Mouse (Mus musculus): ENCODE data around the gene Cpxm1. TPM values are rescaled to one million over a fixed set of nuclear protein-coding genes. Genes with fewer than 3 reads are reported as not detected.
"Not testable (repeated sequence)": the region's sequence is repeated elsewhere in the genome, so short reads cannot be mapped to it uniquely, and the experiment has no call there.

Gene Cpxm1
- polyA plus RNA-seq, 1 experiment, result not detected

DNA sequence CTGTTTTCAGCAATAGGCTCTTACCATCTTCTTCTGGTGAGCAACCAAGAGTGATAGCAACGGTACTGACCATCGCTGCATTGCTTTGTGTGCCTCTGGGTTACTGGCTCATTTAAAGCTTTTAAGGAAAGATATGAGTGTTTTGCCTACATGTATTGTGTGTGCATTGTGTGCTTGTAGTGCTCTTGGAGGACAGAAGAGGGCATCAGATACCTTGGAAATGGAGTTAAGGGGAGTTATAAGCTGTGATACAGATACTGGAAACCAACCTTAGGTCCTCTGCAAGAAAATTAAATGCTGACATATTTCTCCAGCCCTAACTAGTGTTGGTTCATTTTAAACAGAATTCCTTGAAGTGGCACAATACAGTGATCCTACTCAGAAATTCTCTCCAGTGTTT lies 8.6 kb downstream of the Cpxm1 start:
- H3K9me3 ChIP-seq (ENCODE audit: control insufficient read depth, low read length), result no peaks in the 10 kb centered on the region
- H3K27me3 ChIP-seq (ENCODE audit: control insufficient read depth), result peaks cover 4% of the 10 kb centered on the region; the same call in 1 of the 2 replicates
- TF ChIP-seq GATA1 (IDR thresholded peaks at IDR 0.05; ENCODE audit: low read length) (no peak), TAL1 (IDR thresholded peaks at IDR 0.05; ENCODE audit: low read length) (no peak)
- no peaks in the 10 kb centered on the region for H3K36me3 ChIP-seq (ENCODE audit: control insufficient read depth)
- no peaks in the 10 kb centered on the region for H3K4me1 ChIP-seq (ENCODE audit: control insufficient read depth)
- no peak overlapping the region for H3K4me3 ChIP-seq (replicated peaks)

DNA sequence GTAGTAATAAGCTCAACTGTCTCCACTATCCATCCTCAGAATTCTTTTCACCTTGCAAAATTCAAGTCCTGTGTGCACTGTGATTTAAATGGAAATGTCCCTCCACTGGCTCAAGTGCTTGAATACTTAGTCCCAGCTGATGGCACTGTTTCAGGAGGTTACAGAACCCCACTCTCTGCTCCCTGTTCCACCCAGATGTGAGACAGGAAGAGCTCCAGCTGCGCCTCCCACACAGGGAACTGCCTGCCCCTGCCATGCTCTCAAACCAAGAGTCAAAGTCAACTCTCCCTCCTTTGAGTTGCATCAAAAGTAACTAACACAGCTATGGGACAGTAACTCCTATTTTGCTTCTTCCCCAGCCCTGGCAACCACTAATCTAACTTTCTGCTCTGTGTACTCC lies 11.2 kb downstream of the Cpxm1 start:
- H3K4me3 ChIP-seq (replicated peaks), result no peak overlapping the region
- TF ChIP-seq TAL1 (IDR thresholded peaks at IDR 0.05; ENCODE audit: low read length) (no peak), GATA1 (IDR thresholded peaks at IDR 0.05; ENCODE audit: low read length) (no peak)
- peaks cover 4% of the 10 kb centered on the region; the same call in 1 of the 2 replicates for H3K27me3 ChIP-seq (ENCODE audit: control insufficient read depth)
- no peaks in the 10 kb centered on the region for H3K9me3 ChIP-seq (ENCODE audit: control insufficient read depth, low read length)
- H3K4me1 ChIP-seq (ENCODE audit: control insufficient read depth), result no peaks in the 10 kb centered on the region
- no peaks in the 10 kb centered on the region for H3K36me3 ChIP-seq (ENCODE audit: control insufficient read depth)

DNA sequence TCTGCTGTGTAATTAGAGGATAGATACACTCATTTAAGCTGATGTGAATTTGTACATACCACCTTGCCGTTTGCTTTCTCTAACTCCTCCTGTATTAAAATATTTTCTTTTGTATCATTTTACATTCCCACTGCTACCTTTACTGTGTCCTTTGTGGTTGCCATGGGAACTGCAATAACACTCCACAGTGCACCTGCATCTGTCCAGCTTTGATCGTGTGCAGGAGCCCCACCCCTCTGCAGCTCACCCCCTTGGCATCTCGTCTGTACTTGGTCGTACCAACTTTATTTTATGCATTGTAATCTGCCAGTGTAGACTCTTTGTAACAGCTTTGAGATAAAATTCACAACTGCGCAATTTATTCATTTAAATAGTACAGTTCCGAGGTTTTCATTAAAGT lies 13.5 kb downstream of the Cpxm1 start:
- Histone ChIP-seq H3K27me3 (ENCODE audit: control insufficient read depth) (peaks cover 6% of the 10 kb centered on the region; the same call in 1 of the 2 replicates), H3K36me3 (ENCODE audit: control insufficient read depth) (no peaks in the 10 kb centered on the region), H3K4me3 (replicated peaks) (no peak overlapping the region), H3K4me1 (ENCODE audit: control insufficient read depth) (no peaks in the 10 kb centered on the region), H3K9me3 (ENCODE audit: control insufficient read depth, low read length) (no peaks in the 10 kb centered on the region)
- TF ChIP-seq TAL1 (IDR thresholded peaks at IDR 0.05; ENCODE audit: low read length) (no peak), GATA1 (IDR thresholded peaks at IDR 0.05; ENCODE audit: low read length) (no peak)

GRCm38 (mm10) chr2:130383205-130383604 lies 14.2 kb downstream of the Cpxm1 start:
- no peak for TF ChIP-seq TAL1 (IDR thresholded peaks at IDR 0.05; ENCODE audit: low read length)
- no peak for TF ChIP-seq GATA1 (IDR thresholded peaks at IDR 0.05; ENCODE audit: low read length)
- Histone ChIP-seq H3K9me3 (ENCODE audit: control insufficient read depth, low read length) (no peaks in the 10 kb centered on the region), H3K27me3 (ENCODE audit: control insufficient read depth) (peaks cover 6% of the 10 kb centered on the region; the same call in 1 of the 2 replicates), H3K4me1 (ENCODE audit: control insufficient read depth) (no peaks in the 10 kb centered on the region), H3K36me3 (ENCODE audit: control insufficient read depth) (no peaks in the 10 kb centered on the region), H3K4me3 (replicated peaks) (no peak overlapping the region)

DNA sequence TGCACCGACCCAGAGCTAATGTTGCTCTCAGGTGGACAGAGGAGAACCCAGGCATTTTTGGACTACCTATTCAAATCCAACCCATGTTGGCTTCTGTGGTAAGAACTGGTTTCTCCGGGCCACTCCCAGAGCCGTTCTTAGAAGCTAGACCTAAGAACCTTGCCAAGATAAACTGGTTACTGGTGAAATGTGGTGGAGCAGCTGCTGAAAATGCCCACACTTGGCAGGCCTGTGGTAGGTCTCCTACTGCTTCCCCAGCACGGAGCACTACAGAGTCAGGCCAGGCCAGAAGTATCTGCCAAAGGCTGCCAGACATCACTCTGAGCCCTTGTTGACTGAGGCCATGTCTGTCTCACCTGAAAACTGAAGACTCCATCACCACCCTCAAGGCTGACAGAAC lies 22.4 kb downstream of the Cpxm1 start:
- Histone ChIP-seq H3K27me3 (ENCODE audit: control insufficient read depth) (peaks cover 2% of the 10 kb centered on the region), H3K9me3 (ENCODE audit: control insufficient read depth, low read length) (no peaks in the 10 kb centered on the region)
- TF ChIP-seq GATA1 (IDR thresholded peaks at IDR 0.05; ENCODE audit: low read length) (no peak), TAL1 (IDR thresholded peaks at IDR 0.05; ENCODE audit: low read length) (no peak)

DNA sequence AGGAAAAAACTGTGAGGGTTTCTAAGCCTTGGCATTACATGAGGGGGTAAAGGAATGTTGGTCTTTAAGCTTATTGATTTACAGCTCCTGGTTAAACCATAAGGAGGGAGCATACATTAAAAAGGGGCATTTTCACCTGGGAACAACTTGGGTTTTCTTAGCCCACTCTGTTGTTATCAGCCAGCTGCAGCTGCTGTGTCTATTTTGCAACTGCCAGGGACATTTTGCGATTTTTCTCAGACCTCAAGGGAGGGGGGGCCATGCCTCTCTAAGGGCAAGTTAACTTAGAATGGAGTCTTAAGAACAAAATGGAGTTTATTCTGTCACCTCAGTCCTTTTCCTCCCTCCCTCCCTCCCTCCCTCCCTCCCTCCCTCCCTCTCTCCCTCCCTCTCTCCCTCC lies 24.3 kb downstream of the Cpxm1 start:
- not testable (repeated sequence) for H3K9me3 ChIP-seq (ENCODE audit: control insufficient read depth, low read length); H3K36me3 ChIP-seq (ENCODE audit: control insufficient read depth); H3K27me3 ChIP-seq (ENCODE audit: control insufficient read depth); H3K4me3 ChIP-seq (replicated peaks)
- peaks cover 10% of the 10 kb centered on the region for H3K4me1 ChIP-seq (ENCODE audit: control insufficient read depth)

More for the DNA sequence above, 22.4 kb downstream of the Cpxm1 start:
- no peaks in the 10 kb centered on the region for H3K36me3 ChIP-seq (ENCODE audit: control insufficient read depth)
- peaks cover 10% of the 10 kb centered on the region for H3K4me1 ChIP-seq (ENCODE audit: control insufficient read depth)
- H3K4me3 ChIP-seq (replicated peaks), result no peak overlapping the region

DNA sequence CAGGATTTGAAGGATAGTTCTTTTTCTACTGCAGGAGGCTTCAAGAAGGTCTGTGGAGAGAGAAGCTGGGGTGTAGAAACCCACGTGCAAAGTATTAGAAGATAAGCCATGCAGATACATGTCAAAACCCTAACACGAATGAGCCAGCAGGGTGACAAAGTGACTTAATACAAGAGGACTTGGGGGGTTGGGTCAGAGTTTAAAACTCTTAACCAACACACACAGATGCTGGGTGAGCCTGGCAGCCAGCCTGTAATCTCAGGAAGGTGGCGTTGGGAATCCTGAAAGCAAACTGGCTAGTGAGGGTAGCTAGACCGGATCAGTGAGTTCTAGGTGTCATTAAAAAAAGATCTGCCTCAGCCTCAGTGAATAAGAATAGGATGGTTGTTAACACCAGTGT lies 30.0 kb downstream of the Cpxm1 start:
- H3K36me3 ChIP-seq (ENCODE audit: control insufficient read depth), result no peaks in the 10 kb centered on the region
- peaks cover 46% of the 10 kb centered on the region for H3K27me3 ChIP-seq (ENCODE audit: control insufficient read depth)
- H3K9me3 ChIP-seq (ENCODE audit: control insufficient read depth, low read length), result no peaks in the 10 kb centered on the region
- H3K4me1 ChIP-seq (ENCODE audit: control insufficient read depth), result peaks cover 2% of the 10 kb centered on the region; the same call in 1 of the 2 replicates
- TF ChIP-seq TAL1 (IDR thresholded peaks at IDR 0.05; ENCODE audit: low read length), result no peak
- no peak for TF ChIP-seq GATA1 (IDR thresholded peaks at IDR 0.05; ENCODE audit: low read length)
- H3K4me3 ChIP-seq (replicated peaks), result no peak overlapping the region

- Histone ChIP-seq H3K4me1 (ENCODE audit: control insufficient read depth) (no peaks in the 10 kb centered on the region; the same call in 1 of the 2 replicates), H3K27me3 (ENCODE audit: control insufficient read depth) (peaks cover 66% of the 10 kb centered on the region), H3K4me3 (replicated peaks) (no peak overlapping the region), H3K9me3 (ENCODE audit: control insufficient read depth, low read length) (no peaks in the 10 kb centered on the region), H3K36me3 (ENCODE audit: control insufficient read depth) (no peaks in the 10 kb centered on the region)
- no peak for TF ChIP-seq GATA1 (IDR thresholded peaks at IDR 0.05; ENCODE audit: low read length)
Measured at GRCm38 (mm10) chr2:130365211-130366094, 31.9 kb downstream of the Cpxm1 start.

DNA sequence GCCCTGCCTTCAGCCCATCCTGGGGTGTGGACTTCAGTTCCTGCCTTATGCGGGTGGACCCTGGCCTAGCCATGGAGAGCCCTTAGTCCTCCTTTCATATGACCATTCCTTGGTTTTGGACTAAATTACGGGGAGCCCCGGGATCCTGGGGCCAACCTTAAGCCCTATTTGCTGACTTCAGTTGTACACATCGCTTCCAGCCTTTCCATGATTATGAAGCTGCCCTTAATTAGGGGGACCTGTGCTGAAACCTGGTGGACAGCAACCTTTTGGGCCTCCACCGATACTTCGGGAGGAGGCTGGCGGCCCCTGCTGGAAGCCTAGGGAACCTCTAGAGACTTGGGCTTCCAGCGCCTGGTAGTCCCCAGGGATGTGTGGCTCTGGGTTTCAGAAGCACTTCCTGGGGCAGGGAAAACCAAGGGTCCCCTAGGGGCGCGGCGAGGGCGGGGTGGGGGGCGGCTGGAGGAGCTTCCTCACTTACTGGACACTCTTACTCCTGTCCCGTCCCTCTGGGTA lies 34.8 kb downstream of the Cpxm1 start:
- Histone ChIP-seq H3K27me3 (ENCODE audit: control insufficient read depth) (peaks cover 93% of the 10 kb centered on the region), H3K9me3 (ENCODE audit: control insufficient read depth, low read length) (no peaks in the 10 kb centered on the region), H3K4me3 (replicated peaks) (no peak overlapping the region), H3K36me3 (ENCODE audit: control insufficient read depth) (no peaks in the 10 kb centered on the region), H3K4me1 (ENCODE audit: control insufficient read depth) (no peaks in the 10 kb centered on the region; the same call in 1 of the 2 replicates)
- TF ChIP-seq TAL1 (IDR thresholded peaks at IDR 0.05; ENCODE audit: low read length), result no peak
- TF ChIP-seq GATA1 (IDR thresholded peaks at IDR 0.05; ENCODE audit: low read length), result no peak

All from erythroblast, embryonic 14.5 days (primary cell).